Mouse (Mus musculus) neural tube, embryonic 15.5 days (tissue): ENCODE measurements around the gene Ccr9. TPM values are rescaled to one million over a fixed set of nuclear protein-coding genes. Genes with fewer than 3 reads are reported as not detected.
"Not testable (repeated sequence)": the region's sequence is repeated elsewhere in the genome, so short reads cannot be mapped to it uniquely, and the experiment has no call there.

Source experiments
- ATAC-seq: fragments of 200-750 bp; cut with Nextera tagmentation; 2 replicates; pipeline ENCODE4 v1.8.0; 2017; ENCODE audit warnings: mild to moderate bottlenecking, moderate TSS enrichment, moderate library complexity; ENCODE audit not compliant: low FRiP score
- H3K27ac ChIP-seq: fragments of 300-500 bp; sonication (generic); replicated peaks from 2 replicates; pipeline ENCODE4 v1.5.1; 2015; ENCODE audit warnings: mild to moderate bottlenecking, inconsistent platforms
- H3K27me3 ChIP-seq: fragments of 300-500 bp; sonication (generic); replicated peaks from 2 replicates; pipeline ENCODE4 v1.6.1; 2015; ENCODE audit warnings: inconsistent platforms
- H3K36me3 ChIP-seq: fragments of 300-500 bp; sonication (generic); 2 replicates; pipeline ENCODE4 v1.6.1; 2015; ENCODE audit warnings: inconsistent platforms
- H3K4me1 ChIP-seq: fragments of 300-500 bp; sonication (generic); 2 replicates; pipeline ENCODE4 v1.6.1; 2015; ENCODE audit warnings: inconsistent platforms
- H3K4me2 ChIP-seq: fragments of 300-500 bp; sonication (generic); 2 replicates; pipeline ENCODE4 v1.6.1; 2015; ENCODE audit warnings: inconsistent platforms, mild to moderate bottlenecking, moderate library complexity
- H3K4me3 ChIP-seq: fragments of 300-500 bp; sonication (generic); replicated peaks from 2 replicates; pipeline ENCODE4 v1.5.1; 2015; ENCODE audit warnings: mild to moderate bottlenecking, inconsistent platforms
- H3K9ac ChIP-seq: fragments of 300-500 bp; sonication (generic); replicated peaks from 2 replicates; pipeline ENCODE4 v1.6.1; 2015; ENCODE audit warnings: mild to moderate bottlenecking, inconsistent platforms
- H3K9me3 ChIP-seq: fragments of 300-500 bp; sonication (generic); replicated peaks from 2 replicates; pipeline ENCODE4 v1.6.1; 2016; ENCODE audit warnings: inconsistent platforms
- WGBS: fragments of 180-500 bp; shearing (Covaris S2); methylation state at CpG from one replicate; pipeline ENCODE4 v1.1.7; 2015; ENCODE audit warnings: mixed read lengths; 5-methylcytosine and 5-hydroxymethylcytosine counted together
- polyA plus RNA-seq: library from polyadenylated mRNA; unstranded; fragments of >200 nt; fragmentation: Nextera tagmentation; extraction: Ambion mirVana; gene quantifications from 2 replicates; pipeline ENCODE4 v1.2.1, GENCODE M21; 2015

Ccr9 gene
- polyA plus RNA-seq, 1 experiment from 2014 or later, result 0.29 TPM

DNA sequence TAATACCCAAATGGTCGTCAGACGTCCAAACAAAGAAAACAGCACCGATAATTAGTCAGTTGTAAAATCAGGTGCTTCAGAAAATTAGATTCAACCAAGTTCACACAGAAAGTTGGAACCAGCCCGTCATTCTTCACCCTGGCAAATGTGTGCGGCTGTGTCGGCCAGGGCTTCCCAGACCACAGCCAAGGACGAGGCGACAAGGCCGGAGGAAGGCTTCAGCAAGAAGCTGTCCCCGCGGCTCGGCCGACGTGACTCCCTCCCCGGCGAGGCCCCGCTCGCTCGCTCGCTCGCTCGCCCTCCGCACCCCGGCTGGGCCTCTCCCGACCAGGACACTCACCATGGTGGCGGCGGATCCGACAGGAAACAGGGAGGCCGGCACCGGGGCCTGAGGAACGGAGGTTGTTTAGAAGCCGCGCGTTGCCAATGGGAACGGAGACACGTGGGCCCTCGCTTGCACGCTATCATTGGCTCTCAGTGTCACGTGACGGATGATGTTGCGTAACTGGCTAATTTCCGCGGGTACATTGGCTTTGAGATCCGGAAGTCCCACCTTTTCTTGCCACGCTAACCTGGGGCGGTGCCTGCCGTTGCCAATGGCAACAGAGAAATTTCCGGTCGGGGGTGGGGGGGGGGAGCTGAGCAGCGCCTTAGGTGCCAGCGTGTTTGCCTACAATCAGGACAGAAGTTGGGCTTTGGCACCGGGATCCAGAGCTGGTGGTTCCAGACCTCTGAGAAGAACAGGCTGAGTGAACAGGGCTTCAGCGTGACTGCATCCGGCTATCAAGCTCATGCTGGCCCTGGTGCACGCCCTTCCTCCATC is 39.2 kb downstream of the Ccr9 start, which contains the start of gene Lztfl1:
Gene Lztfl1 (minus strand): TSS at position 512 of the 823 bp plus-strand sequence.
- Histone ChIP-seq H3K9me3 (no peaks in the 10 kb centered on the region), H3K9ac (peak within 1 kb of the TSS; percentile 95), H3K4me2 (peak within 1 kb of the TSS; percentile 80), H3K36me3 (no peaks in the 10 kb centered on the region), H3K4me1 (peaks cover 20% of the 10 kb centered on the region), H3K27me3 (0 out of 2 replicates have a peak, but pooled peaks cover 4% of the 10 kb centered on the region), H3K27ac (peak within 1 kb of the TSS; percentile 82), H3K4me3 (peak within 1 kb of the TSS; percentile 100)
- ATAC-seq, result peak; percentile 100
- under 1% methylated on average over 55 of the region's 55 CpGs for WGBS

DNA sequence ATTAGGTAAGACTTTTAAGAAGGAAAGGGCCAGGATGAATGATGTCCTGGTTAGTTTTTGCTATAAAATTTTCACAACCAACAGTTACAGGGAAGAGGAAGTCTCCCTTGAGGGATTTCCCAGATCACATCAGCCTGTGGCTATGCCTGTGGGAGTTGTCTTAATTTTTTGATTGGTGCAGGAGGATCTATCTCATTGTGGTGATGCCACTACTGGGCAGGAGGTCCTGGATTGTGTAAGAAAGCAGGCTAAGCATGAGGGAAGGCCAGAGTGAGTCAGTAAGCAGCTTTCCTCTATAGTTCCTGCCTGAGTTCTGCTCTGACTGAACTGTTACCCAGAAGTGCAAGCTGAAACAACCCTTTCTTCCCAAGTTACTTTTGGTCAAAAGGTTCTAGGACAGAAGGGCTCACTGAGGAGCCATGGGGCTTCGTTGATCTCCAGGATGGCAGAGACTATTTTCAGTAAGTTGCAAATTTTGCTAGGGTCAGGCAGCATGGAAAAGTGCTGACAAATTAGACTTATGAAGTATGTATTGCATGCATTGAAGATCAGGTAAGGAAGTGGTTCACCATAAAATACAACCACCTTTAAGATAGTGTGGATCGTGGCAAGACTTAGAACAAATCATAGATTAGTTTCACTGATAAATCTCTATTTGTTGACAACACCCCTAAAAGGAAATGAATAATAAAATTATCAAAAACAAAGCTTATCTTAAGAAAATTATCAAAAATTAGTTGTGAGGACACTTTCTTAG is 44.7 kb downstream of the Ccr9 start:
- 0 out of 2 replicates have a peak, but pooled peaks cover 4% of the 10 kb centered on the region for H3K27me3 ChIP-seq
- H3K4me2 ChIP-seq, result no peak overlapping the region
- 87% methylated on average over 2 of the region's 2 CpGs for WGBS
- no peaks in the 10 kb centered on the region for H3K9me3 ChIP-seq
- no peak overlapping the region for H3K27ac ChIP-seq
- peaks cover 2% of the 10 kb centered on the region; the same call in 1 of the 2 replicates for H3K4me1 ChIP-seq
- H3K9ac ChIP-seq, result no peak overlapping the region
- no peaks in the 10 kb centered on the region for H3K36me3 ChIP-seq
- no peak overlapping the region for H3K4me3 ChIP-seq
- ATAC-seq, result no peak

DNA sequence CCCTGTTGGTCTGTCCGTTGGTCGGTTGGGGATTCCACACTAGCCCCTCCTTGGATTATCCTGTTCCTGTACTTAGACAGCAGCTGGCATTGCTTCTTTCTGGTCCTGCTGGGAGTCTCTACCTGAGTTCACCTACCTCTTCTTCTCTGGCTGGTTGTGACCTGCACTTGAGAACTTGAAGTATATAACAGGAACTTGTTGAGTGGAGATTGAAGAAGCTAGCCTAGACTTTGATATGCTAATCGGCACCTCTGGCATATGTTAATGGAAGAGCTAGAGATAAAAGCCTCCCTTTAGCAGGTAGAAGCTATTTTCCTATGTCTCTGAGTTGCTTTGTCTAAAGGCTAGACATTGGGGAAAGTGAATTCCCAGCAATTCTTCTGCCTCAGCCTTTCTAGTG is 53.0 kb downstream of the Ccr9 start:
- Histone ChIP-seq H3K9ac (no peak overlapping the region), H3K4me2 (no peak overlapping the region), H3K4me3 (no peak overlapping the region), H3K27me3 (no peaks in the 10 kb centered on the region), H3K9me3 (no peaks in the 10 kb centered on the region), H3K27ac (no peak overlapping the region), H3K4me1 (no peaks in the 10 kb centered on the region), H3K36me3 (no peaks in the 10 kb centered on the region)
- 76% methylated on average over 3 of the region's 3 CpGs for WGBS
- no peak for ATAC-seq

DNA sequence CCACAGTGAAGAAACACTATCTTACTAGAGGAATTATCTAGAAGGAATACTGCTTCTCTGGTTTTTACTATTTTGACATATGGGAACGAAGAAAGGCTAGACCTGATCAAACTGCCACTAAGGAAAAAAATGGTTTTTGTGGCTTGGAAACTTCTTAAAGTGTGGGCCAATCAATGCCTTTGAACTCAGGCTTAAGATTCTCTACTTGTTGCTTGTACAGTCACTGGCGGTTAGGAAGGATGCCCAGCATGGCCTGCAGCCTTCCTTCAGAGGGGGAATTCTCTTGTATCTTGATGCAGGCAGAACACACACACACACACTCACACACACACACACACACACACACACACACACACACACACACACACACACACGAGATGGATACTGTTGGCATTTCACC is 55.9 kb downstream of the Ccr9 start:
- no peaks in the 10 kb centered on the region for H3K4me1 ChIP-seq
- 81% methylated on average over 3 of the region's 3 CpGs for WGBS
- H3K9ac ChIP-seq, result no peak overlapping the region
- no peak overlapping the region for H3K4me3 ChIP-seq
- H3K4me2 ChIP-seq, result no peak overlapping the region
- no peaks in the 10 kb centered on the region for H3K9me3 ChIP-seq
- H3K27me3 ChIP-seq, result no peaks in the 10 kb centered on the region
- no peaks in the 10 kb centered on the region for H3K36me3 ChIP-seq
- ATAC-seq, result no peak
- H3K27ac ChIP-seq, result no peak overlapping the region

DNA sequence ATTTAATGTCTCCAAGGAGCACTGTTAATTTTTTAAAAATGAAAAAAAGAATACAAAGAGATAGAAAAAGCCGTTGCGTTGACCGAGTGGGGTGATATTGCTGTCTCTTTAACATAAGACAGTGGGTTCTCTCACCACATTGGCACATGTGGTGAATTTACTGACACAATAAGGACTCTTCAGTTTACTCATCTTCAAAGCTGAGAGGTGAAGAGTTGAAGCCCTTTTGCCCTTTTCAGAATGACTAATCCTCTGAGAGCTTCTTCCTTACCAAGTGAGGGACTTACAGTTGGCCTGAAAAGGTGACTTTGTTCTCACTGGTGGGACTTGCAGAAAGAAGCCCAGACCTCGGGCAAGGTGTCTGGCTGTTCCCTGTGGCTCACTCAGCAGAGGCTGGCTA is 62.6 kb downstream of the Ccr9 start:
- Histone ChIP-seq H3K9me3 (no peaks in the 10 kb centered on the region), H3K9ac (no peak overlapping the region), H3K27me3 (no peaks in the 10 kb centered on the region), H3K4me2 (no peak overlapping the region), H3K36me3 (no peaks in the 10 kb centered on the region), H3K4me1 (no peaks in the 10 kb centered on the region), H3K4me3 (no peak overlapping the region), H3K27ac (no peak overlapping the region)
- WGBS, result 89% methylated on average over 4 of the region's 4 CpGs
- no peak for ATAC-seq

DNA sequence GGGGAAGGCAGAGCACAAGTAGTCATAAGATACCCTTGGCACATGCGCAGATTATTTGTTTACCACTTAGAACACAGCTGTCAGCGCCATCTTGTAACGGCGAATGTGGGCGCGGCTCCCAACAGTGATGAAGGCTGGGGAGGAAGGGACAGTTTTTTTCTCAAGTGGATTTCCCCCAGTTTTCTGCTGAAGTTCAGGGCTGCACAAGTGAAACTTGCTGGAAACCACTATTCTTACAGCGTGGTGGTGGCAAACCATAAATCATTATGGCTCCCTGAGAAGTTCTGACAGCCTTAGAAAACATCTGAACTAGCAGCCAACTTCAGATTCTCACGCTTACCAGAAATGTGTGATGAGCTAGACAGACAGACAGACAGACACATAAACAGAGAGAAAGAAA is 71.4 kb downstream of the Ccr9 start:
- H3K9ac ChIP-seq, H3K4me1 ChIP-seq, H3K4me3 ChIP-seq, ATAC-seq, H3K36me3 ChIP-seq, H3K27me3 ChIP-seq, H3K4me2 ChIP-seq, H3K9me3 ChIP-seq, H3K27ac ChIP-seq: not testable (repeated sequence)
- 82% methylated on average over 8 of the region's 8 CpGs for WGBS

DNA sequence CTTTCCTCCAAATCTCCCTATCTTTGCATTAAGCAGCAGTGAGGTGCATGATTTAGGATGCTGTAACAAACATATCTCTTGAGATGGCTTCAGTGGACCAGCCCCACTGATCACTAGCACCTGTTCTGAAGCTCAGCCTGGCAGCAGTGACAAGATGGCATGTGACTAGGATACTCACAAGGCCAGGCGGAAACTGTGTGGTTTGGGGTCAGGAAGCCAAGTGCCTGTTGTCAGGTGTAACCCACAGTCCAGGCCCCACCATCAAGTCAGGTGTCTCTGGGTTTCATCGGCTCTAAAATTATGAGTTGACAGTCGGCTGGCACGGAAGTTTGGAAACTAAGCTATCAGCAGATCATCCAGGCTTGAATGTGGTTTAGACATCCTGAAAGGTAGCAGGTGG is 76.1 kb downstream of the Ccr9 start:
- H3K36me3 ChIP-seq, result no peaks in the 10 kb centered on the region
- WGBS, result 96% methylated on average over 4 of the region's 4 CpGs
- ATAC-seq, result no peak
- H3K27ac ChIP-seq, result no peak overlapping the region
- H3K4me2 ChIP-seq, result no peak overlapping the region
- no peaks in the 10 kb centered on the region for H3K27me3 ChIP-seq
- H3K9me3 ChIP-seq, result no peaks in the 10 kb centered on the region
- H3K4me3 ChIP-seq, result no peak overlapping the region
- no peaks in the 10 kb centered on the region for H3K4me1 ChIP-seq
- no peak overlapping the region for H3K9ac ChIP-seq

DNA sequence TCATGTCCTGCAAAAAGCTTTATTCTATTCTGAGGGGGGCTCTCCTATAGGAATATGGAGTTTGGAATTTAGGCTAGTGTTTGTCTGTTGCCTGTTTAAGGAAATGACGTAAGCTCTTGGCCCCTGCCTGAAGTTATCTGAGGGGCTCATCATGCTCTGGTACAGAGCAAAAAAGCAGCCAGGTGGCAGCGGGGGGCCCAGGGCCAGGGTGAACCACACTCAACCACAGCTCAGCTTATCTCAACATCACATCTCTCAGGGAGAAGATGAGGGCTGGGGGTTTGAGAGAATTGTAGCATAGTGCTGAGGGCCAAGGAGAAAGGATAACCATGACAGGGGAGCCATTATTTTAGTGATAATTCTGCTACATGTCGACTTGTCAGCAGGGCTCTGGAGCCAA is 78.5 kb downstream of the Ccr9 start:
- Histone ChIP-seq H3K4me1 (no peaks in the 10 kb centered on the region), H3K9me3 (no peaks in the 10 kb centered on the region), H3K4me2 (no peak overlapping the region), H3K27ac (no peak overlapping the region), H3K4me3 (no peak overlapping the region), H3K9ac (no peak overlapping the region), H3K27me3 (no peaks in the 10 kb centered on the region), H3K36me3 (no peaks in the 10 kb centered on the region)
- 84% methylated on average over 3 of the region's 3 CpGs for WGBS
- ATAC-seq, result no peak

DNA sequence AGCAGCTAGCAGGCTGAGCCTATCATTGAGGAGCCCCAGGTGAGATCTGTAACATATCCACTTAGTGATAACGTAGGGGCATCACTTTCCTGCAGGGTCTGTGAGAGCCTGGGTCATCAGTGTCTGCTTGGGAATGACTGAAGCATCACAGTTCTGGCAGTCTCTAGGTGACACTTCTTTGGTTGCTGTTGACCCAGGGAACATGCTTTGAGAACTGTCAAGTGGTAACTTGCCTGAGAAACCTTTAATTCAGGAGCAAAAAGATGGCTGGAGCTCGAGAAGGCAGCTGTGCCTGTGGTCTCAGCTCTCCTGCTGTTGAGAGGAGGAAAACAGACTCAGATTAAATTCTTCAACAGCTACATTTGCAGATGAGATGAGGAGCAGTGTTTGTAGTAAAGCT is 79.1 kb downstream of the Ccr9 start:
- no peak overlapping the region for H3K9ac ChIP-seq
- H3K27me3 ChIP-seq, result no peaks in the 10 kb centered on the region
- no peaks in the 10 kb centered on the region for H3K9me3 ChIP-seq
- WGBS, result 64% methylated on average over 2 of the region's 2 CpGs
- H3K4me1 ChIP-seq, result no peaks in the 10 kb centered on the region
- no peak overlapping the region for H3K4me2 ChIP-seq
- no peak overlapping the region for H3K27ac ChIP-seq
- no peaks in the 10 kb centered on the region for H3K36me3 ChIP-seq
- ATAC-seq, result no peak
- no peak overlapping the region for H3K4me3 ChIP-seq

DNA sequence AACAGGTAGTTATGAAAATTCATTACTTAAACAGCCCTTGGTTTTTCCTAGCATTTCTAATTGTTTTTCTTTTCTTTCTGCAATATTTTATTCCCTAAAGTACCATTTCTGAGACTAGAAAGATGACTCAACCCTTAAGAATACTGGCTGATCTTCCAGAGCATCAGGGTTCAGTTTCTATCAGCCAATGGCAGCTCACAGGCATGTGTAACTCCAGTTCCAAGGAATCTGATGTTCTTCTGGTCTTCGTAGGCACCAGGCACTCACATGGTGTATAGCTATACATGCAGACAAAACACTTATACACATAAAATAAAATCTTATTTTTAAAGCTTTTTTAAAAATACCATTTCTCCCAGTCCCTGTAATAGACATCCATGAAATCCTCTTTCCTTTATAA is 79.9 kb downstream of the Ccr9 start:
- no peaks in the 10 kb centered on the region for H3K4me1 ChIP-seq
- H3K9ac ChIP-seq, result no peak overlapping the region
- H3K4me3 ChIP-seq, result no peak overlapping the region
- no peak for ATAC-seq
- 70% methylated on average over 1 of the region's 1 CpGs for whole genome bisulfite sequencing
- H3K9me3 ChIP-seq, result no peaks in the 10 kb centered on the region
- H3K36me3 ChIP-seq, result no peaks in the 10 kb centered on the region
- no peaks in the 10 kb centered on the region for H3K27me3 ChIP-seq
- no peak overlapping the region for H3K27ac ChIP-seq
- H3K4me2 ChIP-seq, result no peak overlapping the region

DNA sequence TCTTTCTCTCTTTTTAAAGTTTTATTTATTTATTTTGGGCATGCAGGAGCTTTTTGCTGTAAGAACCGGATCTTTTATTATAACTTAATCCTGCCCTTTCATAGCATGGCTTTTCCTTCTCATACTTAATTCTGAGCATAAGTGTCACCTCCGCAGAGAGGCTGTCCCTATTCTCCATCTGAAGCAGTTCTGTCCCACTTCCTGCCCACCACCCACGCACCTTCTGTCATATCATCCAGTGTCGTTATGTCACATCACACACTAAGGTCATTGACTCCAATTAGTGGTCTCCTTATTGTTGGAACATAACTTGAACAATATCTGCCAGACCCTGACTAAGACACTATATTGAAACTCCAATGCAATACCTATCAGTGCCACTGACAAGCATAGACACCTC is 80.4 kb downstream of the Ccr9 start:
- no peaks in the 10 kb centered on the region for H3K4me1 ChIP-seq
- H3K4me2 ChIP-seq, result no peak overlapping the region
- no peak overlapping the region for H3K27ac ChIP-seq
- WGBS, result 89% methylated on average over 4 of the region's 4 CpGs
- H3K9ac ChIP-seq, result no peak overlapping the region
- ATAC-seq, result no peak
- H3K9me3 ChIP-seq, result no peaks in the 10 kb centered on the region
- H3K27me3 ChIP-seq, result no peaks in the 10 kb centered on the region
- H3K4me3 ChIP-seq, result no peak overlapping the region
- no peaks in the 10 kb centered on the region for H3K36me3 ChIP-seq

DNA sequence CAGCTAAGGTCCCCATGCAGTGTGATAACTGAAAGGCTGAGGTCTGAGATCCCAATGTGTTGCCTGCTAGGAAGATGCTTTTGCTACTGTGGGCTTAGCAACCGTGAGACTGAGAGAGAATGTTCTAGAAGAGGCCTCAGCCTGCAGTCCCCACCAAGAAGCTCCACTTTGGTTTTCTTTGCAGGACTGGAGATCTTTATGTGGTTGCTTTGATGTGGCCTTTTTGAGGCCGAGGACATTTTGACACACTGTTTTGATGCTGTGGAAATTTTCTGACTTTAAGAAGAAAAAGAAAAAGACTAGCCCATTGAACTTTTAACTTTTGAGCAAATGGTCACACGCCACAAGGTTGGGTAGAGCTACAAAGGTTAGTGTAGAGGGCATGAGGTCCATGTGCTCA is 82.6 kb downstream of the Ccr9 start:
- no peaks in the 10 kb centered on the region for H3K27me3 ChIP-seq
- no peak overlapping the region for H3K4me2 ChIP-seq
- no peak overlapping the region for H3K27ac ChIP-seq
- ATAC-seq, result no peak
- WGBS, result 91% methylated on average over 3 of the region's 3 CpGs
- H3K9me3 ChIP-seq, result no peaks in the 10 kb centered on the region
- H3K9ac ChIP-seq, result no peak overlapping the region
- no peaks in the 10 kb centered on the region for H3K4me1 ChIP-seq
- H3K4me3 ChIP-seq, result no peak overlapping the region
- no peaks in the 10 kb centered on the region for H3K36me3 ChIP-seq
